Mouse (Mus musculus) gastrocnemius, postnatal 4 days (tissue): ENCODE measurements around the gene Tsga10ip. TPM values are rescaled to one million over a fixed set of nuclear protein-coding genes. Genes with fewer than 3 reads are reported as not detected.
"Not testable (repeated sequence)": the region's sequence is repeated elsewhere in the genome, so short reads cannot be mapped to it uniquely, and the experiment has no call there.

Experiments
- DNase-seq, 2 experiments: peaks; one replicate each; pipeline ENCODE4 v3.0.0; 2021 to 2022; ENCODE audit warnings: low spot score in 2 of 2, mixed read lengths in 2 of 2
- total RNA-seq, 2 experiments: library from RNA; stranded (reverse); gene quantifications; 2 replicates each; pipeline ENCODE4 v1.2.3; 2021

Tsga10ip gene
- total RNA-seq, 2 experiments from 2014 or later = not detected

DNA sequence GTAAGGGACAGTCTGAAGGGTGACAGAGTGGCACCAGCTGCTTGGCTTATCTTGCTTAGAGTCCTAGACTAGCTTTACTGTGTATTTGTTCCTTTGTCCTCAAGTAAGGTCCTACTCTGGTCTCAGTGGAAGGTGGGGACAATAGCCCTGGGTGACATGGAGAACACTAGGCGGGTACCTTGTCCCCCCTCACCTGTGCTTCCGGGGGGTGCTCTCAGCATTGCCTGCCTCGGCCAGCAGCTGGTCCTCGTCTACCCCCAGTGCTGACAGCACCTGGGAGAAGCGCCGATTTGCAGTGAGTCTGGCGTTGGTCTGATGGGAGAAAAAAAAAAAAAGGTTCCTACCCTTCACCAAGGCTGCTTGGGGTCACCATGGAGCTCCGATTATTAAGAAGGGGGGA lies 11.9 kb downstream of the Tsga10ip start:
- no peak for DNase-seq

DNA sequence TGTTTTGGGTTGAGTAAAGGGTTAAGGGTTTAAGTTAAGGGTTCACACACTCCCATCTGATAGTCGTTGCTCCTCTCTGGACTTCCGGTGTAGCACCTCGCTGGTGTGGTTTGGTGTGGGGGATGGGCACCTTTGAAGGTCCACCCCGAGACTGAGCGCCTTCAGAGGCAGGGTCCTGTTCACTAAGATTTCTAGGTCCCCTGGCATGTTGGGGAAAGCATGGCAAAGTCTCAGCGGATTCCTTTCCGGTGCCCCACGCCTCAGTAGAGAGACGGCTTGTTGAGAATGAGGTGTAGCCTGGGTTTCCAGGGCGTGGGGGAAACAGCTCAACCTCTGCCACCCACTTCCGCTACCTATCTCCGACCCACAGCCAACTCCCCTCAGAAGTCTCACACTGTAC lies 12.7 kb downstream of the Tsga10ip start:
- peak in 1 of 2 experiments; percentile 33 for DNase-seq

DNA sequence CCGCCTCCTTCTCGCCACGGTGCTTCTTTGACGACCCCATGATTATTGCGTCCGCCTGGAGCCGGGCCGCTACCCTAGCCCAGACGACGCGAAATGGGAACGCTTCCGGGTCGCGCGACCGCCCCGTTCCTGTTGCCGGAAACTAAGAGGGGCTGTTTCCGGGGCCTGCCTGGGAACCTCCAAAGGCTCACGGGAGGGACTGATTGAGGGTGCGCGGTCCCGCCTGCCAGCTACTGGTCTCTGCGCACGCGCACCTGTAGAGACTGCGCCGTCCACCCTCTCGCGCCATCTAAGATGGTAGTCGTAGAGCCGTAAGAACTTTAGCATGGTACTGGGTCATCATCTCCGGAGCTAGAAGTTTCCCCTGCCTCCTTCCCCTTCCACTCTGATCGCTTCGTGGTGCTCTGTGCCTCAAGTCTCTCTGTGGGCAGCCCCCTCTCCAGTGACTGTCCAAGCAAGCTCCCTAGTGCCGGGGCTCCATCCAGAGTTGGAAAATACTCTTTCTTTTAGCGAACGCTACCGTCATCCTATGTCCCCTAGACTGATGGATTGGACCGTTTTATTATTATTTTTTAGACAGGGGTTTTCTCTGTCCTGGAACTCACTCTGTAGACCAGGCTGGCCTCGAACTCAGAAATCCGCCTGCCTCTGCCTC lies 13.6 kb downstream of the Tsga10ip start, which contains the start of gene Sart1:
Gene Sart1 (minus strand): TSS at position 116 of the 655 bp plus-strand sequence.
- peak; percentile 92 to 95 for DNase-seq

DNA sequence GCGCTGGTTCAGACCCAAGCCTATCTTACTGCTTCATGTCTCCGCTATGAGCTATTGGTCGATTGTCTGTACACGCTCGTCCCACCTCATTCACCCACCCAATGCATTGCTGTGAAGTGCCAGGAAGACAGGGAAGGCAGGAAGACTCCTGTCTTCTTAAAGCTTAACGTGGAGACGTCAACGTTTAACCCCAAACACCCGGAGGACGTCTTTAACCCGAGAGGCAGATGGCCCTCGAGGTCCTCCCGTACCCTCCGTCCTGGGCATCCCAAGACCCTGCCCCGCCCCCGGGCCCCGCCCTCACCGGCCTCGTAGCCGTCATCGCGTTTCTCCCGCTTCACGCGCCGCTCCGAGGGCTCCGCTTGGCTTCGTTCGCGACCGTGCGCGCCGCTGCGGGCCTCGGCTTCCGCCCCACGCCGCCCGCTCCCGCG lies 14.3 kb downstream of the Tsga10ip start:
- DNase-seq = peak in 1 of 2 experiments; percentile 55

DNA sequence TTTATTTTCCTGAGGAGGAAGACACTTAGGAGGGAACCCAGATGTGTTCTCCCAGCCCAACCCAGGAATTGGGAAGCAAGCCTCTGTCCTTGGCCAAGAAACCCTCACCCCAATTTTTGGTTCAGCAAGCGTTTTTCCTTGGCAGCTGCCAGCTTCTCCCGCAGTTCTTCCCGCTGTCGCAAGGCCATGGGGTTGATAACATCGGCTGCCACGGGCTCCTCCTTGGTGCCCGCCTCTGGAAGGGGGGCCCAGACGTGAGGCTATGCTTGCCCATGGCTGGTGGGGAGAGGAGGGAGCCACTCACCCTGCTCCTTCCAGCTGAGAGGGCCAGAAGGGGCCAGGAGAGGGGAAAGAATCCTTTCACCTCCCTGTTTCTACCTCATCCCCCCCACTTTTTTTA lies 17.6 kb downstream of the Tsga10ip start:
- no peak for DNase-seq

DNA sequence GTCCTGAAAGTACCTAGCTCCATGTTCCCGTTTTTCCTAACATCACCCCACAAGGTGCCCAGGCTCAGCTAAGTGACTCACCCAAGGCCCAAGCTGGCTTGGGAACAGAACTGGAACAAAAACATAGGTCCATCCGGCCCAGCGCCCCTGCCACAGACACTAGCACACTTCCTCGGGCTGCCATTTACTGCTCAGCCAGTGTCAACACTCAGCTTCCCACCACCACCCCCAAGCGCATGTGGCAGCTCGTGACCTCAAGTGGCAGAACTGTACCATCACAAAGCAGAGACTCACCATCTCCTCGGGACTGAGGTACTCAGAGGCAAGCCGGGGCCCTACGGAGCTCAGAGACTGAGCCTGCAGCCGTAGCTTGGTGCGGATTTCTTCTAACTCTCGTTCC lies 19.0 kb downstream of the Tsga10ip start:
- no peak for DNase-seq

DNA sequence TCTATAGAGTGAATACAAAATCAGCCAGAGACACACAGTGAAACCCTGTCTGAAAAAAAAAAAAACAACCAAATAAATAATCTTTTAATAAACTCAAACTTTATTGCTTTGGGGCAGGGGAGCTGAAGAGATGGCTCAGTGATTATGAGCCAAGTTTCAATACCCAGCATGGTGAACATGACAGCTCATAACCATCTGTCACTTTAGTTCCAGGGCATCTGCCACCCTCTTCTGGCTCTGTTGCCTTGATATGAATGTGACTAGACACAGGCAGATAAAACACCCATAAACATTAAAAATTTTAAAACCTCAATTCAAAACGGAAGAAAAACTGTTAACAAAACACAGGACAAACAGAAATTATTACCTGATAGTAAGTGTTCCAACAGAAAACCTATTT lies 24.9 kb downstream of the Tsga10ip start:
- no peak for DNase-seq

DNA sequence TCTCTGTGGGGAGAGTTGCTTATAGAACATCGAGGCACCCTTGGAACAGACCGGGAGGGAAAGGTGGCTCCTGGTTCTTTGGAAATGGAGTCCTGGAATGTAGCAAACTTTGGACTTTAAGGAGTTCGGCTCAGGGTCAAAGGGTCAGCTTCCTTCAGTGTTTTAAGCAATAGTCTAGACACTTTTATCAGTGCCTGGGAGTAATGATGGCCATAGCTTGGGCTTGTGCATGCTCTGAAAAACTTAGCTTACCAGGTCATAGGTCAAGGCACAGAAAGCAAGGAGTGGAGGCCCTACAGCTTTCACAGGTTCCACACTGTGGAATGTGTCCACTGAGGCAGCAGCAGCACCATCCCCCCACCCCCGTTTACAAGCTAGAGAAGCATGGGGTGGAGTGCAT lies 27.6 kb downstream of the Tsga10ip start:
- no peak for DNase-seq

DNA sequence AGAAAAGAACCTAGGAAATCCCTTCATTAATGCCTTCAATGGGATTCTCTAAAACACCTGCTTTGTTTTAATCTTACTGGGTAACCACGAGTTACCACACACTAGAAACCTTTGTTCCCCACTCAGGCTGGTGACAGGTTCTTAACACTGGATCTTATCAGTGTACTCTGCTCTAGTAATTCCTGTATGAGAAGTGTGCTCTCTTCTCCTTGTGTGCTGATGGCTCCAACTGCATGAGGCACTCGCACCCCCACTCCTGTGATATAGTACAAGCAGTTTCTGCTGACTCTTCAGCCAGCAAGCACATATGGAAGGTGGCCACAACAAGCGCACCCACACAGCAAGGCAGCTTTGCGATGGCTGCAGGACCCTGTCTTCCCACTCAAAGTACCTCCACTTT lies 28.1 kb downstream of the Tsga10ip start:
- DNase-seq = no peak

DNA sequence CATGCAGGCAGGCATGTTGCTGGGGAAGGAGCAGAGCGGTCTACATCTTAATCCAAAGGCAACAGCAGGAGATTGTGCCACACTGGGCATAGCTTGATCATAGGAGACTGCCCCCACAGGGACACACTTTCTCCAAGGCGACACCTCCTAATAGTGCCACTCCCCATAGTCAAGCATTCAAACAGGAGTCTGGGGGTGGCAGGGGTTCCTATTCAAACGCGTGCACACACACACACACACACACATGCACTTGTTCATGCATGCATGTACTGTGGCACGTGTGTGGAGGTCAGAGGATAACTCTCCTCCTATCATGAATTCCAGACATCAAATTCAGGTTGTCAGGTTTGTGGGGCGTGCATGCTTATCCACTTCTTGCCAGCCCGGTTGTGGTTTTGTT lies 29.6 kb downstream of the Tsga10ip start:
- DNase-seq = no peak

DNA sequence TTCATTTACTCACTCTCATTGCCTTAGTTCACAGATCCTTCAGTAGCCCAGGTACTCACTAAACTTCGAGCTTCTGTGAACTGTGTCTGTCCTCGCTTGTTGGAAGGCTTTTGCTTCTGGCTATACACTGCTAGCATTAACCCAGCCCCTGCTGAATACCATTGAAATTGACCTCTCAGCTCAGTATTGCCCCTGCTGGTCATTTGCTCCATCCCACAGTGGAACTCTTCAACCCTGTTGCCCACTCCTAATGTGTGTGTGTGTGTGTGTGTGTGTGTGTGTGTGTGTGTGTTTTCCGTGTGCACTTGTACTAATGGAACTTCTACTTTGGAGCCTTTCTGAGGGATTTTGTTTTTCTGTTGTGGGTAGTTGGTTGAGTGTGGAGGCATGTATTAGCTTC lies 31.4 kb downstream of the Tsga10ip start:
- no peak for DNase-seq

DNA sequence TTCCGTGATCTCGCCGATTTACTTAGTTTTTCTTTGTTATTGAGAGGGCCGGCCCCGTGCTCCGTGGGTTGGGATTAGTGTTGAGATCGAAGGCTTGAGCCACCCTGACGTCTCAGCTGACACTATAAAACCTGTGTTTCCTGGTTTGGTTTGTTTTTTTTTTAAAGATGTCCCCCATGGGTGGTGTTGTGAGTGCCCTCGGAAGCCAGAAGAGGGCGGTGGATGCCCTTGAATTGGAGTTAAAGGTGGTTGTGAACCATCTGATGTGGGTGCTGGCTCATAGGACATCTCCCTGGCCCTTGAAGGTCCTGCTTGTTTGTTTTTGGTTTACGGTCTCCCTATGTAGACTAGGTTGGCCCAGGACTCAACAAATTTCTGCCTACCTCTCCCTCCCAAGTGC lies 34.9 kb downstream of the Tsga10ip start:
- no peak for DNase-seq

DNA sequence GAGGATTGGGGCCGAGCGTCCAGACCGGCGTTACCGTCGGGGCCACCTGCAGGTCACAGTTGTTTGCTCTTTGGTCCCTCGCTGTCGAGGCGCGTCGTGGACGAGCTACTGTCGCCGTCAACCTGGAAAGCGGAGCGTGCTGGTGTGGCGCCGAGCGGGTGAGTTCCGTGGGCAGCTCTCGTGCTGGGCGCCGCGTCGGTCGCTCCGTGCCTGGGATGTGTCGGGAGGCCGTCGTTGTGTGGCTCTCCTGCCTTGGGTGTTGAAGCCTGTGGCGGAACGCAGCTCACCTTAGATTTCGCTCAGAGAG lies 35.3 kb downstream of the Tsga10ip start, which contains the start of gene Banf1:
Gene Banf1 (minus strand): TSS at position 116 of the 307 bp plus-strand sequence.
- DNase-seq = no peak

DNA sequence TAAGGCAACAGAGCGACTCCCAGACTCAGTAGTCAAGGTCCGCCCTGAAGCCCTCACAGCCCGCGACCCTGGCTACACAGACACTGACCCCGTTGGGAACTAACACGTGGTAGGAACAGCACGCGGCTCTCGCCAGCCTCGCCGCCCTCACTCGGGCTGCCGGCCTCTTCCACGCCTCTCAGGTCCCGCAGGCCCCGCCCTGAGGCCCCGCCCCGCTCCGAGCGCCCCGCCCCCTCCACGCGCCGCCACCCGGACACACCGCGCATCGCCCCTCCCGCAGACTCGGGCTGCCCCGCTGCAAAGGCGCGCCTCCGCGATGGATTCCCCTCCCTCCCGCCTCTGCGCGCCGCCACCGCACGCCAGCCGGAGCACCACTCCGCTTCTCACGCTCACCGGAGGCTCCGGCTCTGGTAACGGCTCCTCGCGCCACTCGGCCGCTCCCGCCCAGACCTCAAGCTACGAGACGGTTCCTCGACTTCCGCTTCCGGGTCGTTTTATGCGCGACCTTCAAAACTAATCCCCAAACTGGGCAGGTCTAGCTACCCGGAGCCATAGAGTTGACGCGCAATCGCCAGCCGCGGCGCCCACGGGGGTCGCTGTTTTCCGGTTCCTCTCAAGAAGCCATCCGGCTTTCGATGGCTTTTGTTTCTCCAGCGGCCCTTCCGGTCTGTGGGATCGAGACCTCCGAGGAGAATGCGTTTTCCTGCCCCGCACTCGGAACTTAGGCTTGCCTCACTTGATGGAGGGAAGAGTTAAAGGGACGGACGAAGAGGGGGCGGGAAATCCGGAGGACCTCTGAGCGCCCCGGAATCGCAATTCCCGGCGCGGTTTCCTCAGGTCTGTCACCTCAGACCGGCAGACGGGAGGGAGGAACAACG lies 35.9 kb downstream of the Tsga10ip start, which contains the start of gene Eif1ad:
Gene Eif1ad (plus strand): TSS at position 567 of the 878 bp plus-strand sequence.
- peak; percentile 81 to 97 for DNase-seq

DNA sequence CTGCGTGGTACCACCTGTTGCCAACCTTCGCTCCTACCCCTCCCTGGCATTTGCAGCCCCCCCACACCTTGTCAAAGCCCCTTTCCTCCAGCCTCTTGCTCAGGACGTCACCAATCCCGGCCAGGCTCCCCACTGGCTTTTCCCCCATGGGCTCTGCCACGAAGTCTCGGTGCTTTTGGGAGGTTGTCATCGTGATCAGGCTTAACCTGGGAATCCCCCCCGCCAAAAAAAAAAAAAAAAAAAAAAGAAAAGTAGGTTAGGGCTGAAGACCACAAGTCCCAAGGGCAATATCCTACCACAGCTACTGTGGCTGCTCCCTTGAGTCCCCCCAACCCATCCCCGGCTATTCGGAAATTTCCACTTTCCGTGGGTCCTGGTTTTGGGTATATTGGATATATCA lies 36.6 kb downstream of the Tsga10ip start:
- DNase-seq = no peak

DNA sequence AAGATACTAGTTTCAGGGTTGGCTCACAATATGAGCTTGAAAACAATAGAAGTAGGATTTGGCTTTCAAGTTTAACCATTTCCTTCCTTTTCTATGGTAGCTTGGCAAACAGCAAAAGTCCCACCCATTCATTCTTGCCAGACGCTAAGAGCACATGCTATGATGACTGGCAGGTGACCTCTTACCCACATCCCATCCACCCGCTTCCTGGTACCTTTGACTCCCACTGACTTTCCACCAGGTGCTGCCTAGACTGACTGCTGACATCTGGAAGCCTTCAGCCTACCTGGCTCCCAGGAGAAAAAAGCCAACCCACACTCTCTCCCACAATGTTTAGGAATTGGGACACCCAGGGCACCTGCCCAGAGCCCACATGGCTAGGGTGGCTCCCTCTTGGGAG lies 38.2 kb downstream of the Tsga10ip start:
- DNase-seq = no peak

DNA sequence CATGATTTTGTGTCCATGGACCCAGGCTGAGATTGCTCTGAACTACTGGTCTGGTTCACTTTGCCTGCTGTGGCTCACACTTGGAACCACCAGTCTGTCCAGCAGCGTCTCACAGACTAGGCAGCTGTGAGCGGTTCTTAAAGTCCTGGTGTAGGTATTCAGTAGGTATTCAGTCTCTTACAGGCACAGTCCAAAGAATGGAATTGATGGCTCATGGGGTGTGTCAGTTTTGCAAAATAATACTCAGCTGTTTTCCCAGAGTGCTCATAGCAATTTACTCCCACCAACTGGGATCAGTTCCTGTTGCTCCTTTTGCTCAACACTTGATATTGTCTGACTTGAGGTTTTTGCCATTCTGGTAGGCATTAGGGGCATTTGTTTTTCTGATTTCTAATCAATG lies 40.1 kb downstream of the Tsga10ip start:
- DNase-seq = no peak

DNA sequence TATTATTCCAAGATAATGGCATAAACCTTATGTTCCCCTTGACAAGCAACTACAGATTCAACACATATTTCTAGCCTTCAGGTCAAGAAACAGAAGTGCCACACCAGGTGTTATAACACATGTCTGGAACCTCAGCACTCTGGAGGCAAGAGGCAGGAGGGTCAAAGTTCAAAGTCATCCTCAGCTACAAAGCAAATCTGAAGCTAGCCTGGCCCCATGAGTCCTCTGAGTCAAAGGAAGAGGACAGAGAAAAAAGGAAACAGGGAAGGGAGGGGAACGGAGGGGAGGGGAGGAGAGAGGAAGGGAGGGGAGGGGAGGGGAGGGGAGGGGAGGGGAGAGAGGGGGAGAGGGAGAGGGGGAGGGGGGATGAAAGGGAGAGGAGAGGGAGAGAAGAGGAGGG lies 46.2 kb downstream of the Tsga10ip start:
- no peak for DNase-seq

DNA sequence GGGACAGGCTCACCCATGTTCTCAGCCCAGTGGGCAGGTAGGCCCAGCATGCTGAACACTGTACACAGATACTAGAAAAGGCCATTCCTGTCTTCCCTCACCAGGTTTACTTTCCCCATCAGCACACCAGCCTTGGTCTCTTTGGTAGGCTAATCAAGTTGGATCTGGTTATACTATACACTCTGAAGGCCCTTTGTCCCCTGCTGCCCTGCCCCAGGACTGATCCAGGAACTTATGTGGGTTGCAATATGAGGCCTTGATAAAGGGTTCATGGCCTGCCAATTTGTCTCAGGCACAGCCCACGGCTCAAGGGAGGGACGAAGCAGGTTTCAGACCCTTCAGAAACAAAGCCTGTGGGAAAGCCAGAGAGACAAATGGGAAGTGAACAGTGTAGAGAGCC lies 48.7 kb downstream of the Tsga10ip start:
- no peak for DNase-seq

DNA sequence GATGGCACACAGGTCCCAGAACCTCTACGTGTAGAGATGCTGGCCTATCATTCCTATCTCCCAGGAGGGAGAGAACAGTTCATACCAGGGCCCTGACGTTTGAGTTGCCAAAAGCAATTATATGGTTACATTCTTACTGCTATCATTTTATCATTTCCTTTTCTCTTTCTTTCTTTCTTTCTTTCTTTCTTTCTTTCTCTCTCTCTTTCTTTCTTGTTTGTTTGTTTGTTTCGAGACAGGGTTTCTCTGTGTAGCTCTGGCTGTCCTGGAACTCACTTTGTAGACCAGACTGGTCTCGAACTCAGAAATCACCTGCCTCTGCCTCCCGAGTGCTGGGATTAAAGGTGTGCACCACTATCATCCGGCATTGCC lies 52.8 kb downstream of the Tsga10ip start, which contains the start of gene Cst6:
Gene Cst6 (minus strand): TSS at position 73 of the 372 bp plus-strand sequence.
- not testable (repeated sequence) for DNase-seq

DNA sequence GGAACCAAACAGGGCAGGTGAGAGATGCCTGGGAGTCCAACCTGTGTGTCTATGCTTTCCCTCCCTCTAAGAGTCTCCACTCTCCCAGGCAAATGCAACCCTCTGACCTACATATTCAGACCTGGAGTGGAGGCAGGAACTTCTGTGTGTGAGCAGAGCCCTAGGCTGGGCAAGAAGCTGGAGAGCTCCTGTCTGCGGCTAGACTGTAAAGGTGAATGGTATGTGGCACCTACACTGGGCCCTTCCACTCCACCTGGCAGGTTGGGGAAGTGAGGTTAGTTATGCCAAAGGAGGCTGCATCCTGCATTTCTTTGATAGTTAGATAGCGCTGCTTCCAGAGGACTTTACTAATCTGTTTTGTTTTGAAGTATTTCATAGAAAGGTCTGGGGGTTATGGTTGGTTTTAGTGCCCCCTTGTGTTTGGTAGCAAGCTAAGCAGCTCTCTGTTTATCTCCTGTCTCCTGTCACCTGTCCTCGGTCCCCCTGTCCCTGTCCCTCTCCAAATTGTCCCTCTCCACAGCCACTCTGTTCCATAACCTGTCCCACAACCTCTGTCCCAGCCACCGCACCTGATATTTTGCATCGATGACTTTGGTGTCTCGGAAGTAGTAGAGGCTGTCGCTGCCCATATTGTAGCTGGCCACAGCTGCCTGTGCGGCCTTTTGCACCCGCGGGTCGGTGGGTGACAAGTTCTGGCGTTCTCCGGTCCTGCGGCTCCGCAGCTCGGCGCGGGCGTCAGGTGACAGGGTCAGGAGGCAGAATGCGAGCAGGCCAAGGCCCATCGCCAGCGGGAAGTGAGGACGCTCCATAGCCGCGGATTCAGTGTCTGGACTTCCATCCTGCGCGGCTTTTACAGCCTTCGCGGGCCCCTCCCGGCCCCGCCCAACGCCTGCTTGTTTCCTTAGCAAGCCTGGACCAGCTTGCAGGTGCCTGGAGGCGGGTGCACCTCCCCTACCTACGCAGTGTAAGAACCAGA lies 53.5 kb downstream of the Tsga10ip start:
- peak in 1 of 2 experiments; percentile 25 for DNase-seq
